Mouse (Mus musculus): Measurements from ENCODE around the gene Olfr291.

The Olfr291 gene

GRCm38 (mm10) chr7:84853253-84853652, at the start of gene Olfr291:
Olfr291 (plus strand) TSS chr7:84853553.
- DNase-seq (ENCODE audit: low spot score in 2 of 2) = no peak

- DNase-seq (ENCODE audit: low spot score in 2 of 2) = no peak
Observed at GRCm38 (mm10) chr7:84805224-84805623, 48.1 kb upstream of the Olfr291 start.

DNA sequence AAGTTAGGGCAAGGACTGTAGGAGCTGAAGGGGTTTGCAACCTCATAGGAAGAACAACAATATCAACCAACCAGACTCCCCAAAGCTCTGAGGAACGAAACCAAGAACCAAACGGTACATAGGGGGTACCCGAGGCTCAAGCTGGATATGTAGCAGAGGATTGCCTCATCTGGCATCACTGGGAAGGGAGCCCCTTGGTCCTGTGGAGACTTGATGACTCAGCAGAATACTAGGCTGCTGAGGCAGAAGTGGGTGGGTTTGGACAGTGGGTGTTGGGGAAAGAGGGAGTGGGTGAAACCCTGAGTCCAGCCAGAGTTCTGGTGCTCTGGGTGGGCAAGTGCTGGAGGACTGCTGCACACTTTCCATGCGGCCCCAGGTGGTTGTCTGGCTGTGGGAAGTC, 47.2 kb upstream of the Olfr291 start:
- no peak for DNase-seq (ENCODE audit: low spot score in 2 of 2)

GRCm38 (mm10) chr7:84884530-84884929, 31.2 kb downstream of the Olfr291 start:
- DNase-seq (ENCODE audit: low spot score in 2 of 2) = no peak
